Mouse (Mus musculus): ENCODE data around the gene Vti1b.

DNA sequence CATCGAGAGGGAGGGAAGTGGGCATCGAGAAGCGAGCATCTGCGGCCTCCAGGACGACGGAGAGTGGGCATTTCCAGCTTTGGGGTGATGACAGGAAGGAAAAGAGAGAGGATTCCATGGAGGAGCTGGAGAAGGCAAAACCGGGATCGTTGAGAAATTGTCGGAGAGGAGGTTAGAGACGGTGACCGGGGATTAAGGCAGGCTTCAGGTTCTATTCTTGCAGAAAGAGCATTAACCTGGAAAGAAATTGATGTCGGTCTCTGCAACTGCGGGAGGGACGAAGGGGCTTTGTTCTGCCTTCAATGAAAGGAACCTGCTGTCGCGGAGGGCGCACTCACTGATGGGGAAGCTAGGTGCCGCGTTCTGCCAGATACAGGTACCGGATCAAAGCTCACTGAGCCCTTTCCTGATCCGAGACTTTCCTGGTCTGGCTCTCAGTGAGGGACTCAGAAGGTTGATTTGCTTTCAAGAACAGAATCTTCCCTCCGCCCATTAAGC, 41.2 kb downstream of the Vti1b start:
- no peak for TF ChIP-seq POLR2A (IDR thresholded peaks at IDR 0.05; ENCODE audit: insufficient read length, low read depth)
- TF ChIP-seq TCF12 (IDR thresholded peaks at IDR 0.05; ENCODE audit: insufficient read depth, poor library complexity, severe bottlenecking), result no peak
- no peak for TF ChIP-seq SRF (IDR thresholded peaks at IDR 0.05; ENCODE audit: control insufficient read depth, insufficient read length, low read depth)
